Comparison of ENCODE assay signal across 10 mouse cellular contexts in genomic region chr19:5071077-5071476, GRCm38 (mm10). TPM values are rescaled to one million over a fixed set of nuclear protein-coding genes. Genes with fewer than 3 reads are reported as not detected.
DNase-seq lines count a peak whose midpoint lies in the region; ATAC-seq and TF ChIP-seq lines count a peak whose summit lies in the region.
"Had no signal": no experiment of that assay in that cellular context is flagged by ENCODE, and none has a peak within 500 bp of the region (broad histone marks: within the 10 kb centered on the region; RNA-seq: fewer than 3 reads in every experiment).

No protein-coding gene starts in this region.

- peak overlapping the region; percentile 48; the same call in 1 of the 2 replicates for H3K27ac ChIP-seq in heart, embryonic 11.5 days (ENCODE audit: low read depth, low read length)
- peak overlapping the region; percentile 97 for H3K27ac ChIP-seq in embryonic facial prominence, embryonic 11.5 days (replicated peaks; ENCODE audit: low read depth, low read length)
- no peak overlapping the region for H3K27ac ChIP-seq in hindbrain, postnatal 0 days
- no peak overlapping the region for H3K27ac ChIP-seq in midbrain, embryonic 16.5 days (ENCODE audit: low read length)

- H3K9me3 ChIP-seq in heart, embryonic 11.5 days (replicated peaks; ENCODE audit: control insufficient read depth, low read length): no peaks in the 10 kb centered on the region
- no peaks in the 10 kb centered on the region for H3K9me3 ChIP-seq in embryonic facial prominence, embryonic 11.5 days (replicated peaks; ENCODE audit: control insufficient read depth, low read length)
- H3K9me3 ChIP-seq in hindbrain, postnatal 0 days (ENCODE audit: low read length): no peaks in the 10 kb centered on the region
- H3K9me3 ChIP-seq in midbrain, embryonic 16.5 days (replicated peaks; ENCODE audit: control insufficient read depth, low read length, poor library complexity, severe bottlenecking): no peaks in the 10 kb centered on the region
- H3K9me3 ChIP-seq: megakaryocyte, embryonic 14.5 days had no signal

- no peak for ATAC-seq in heart, embryonic 11.5 days (replicated peaks; ENCODE audit: insufficient number of reproducible peaks, low FRiP score, low TSS enrichment)
- no peak; the same call in 1 of the 2 replicates for ATAC-seq in embryonic facial prominence, embryonic 11.5 days (replicated peaks; ENCODE audit: insufficient number of reproducible peaks, low FRiP score, low TSS enrichment, low read depth)
- no peak for ATAC-seq in hindbrain, postnatal 0 days
- ATAC-seq in midbrain, embryonic 16.5 days: no peak

- TF ChIP-seq CTCF in hindbrain, postnatal 0 days (IDR thresholded peaks at IDR 0.05; ENCODE audit: low read depth): no peak

- peak overlapping the region; percentile 47 for H3K4me3 ChIP-seq in heart, embryonic 11.5 days (ENCODE audit: low read depth, low read length)
- H3K4me3 ChIP-seq in embryonic facial prominence, embryonic 11.5 days (ENCODE audit: low read depth, low read length): peak overlapping the region; percentile 35
- peak overlapping the region; percentile 41 for H3K4me3 ChIP-seq in hindbrain, postnatal 0 days (ENCODE audit: low read length)
- peak overlapping the region; percentile 45 for H3K4me3 ChIP-seq in midbrain, embryonic 16.5 days (ENCODE audit: low read depth, low read length)

- DNase-seq in heart, postnatal 14 days: no peak
- no peak for DNase-seq in embryonic facial prominence, embryonic 11.5 days (ENCODE audit: low spot score)
- no peak for DNase-seq in hindbrain, postnatal 0 days (ENCODE audit: low spot score)
- no peak for DNase-seq in adrenal gland, adult 8-10 months
- no peak for DNase-seq in left cerebral cortex, postnatal 25 days (ENCODE audit: low spot score in 2 of 2)
- DNase-seq in urinary bladder, postnatal 10 days (ENCODE audit: low spot score): no peak

- peaks cover 35% of the 10 kb centered on the region for H3K4me1 ChIP-seq in heart, embryonic 11.5 days (ENCODE audit: control insufficient read depth, insufficient read depth, low read length)
- H3K4me1 ChIP-seq in embryonic facial prominence, embryonic 11.5 days (ENCODE audit: control insufficient read depth, insufficient read depth, low read length): peaks cover 20% of the 10 kb centered on the region
- peaks cover 9% of the 10 kb centered on the region; the same call in 1 of the 2 replicates for H3K4me1 ChIP-seq in hindbrain, postnatal 0 days (ENCODE audit: insufficient read depth, low read length)
- H3K4me1 ChIP-seq in midbrain, embryonic 16.5 days (ENCODE audit: control insufficient read depth, insufficient read depth, low read length): peaks cover 16% of the 10 kb centered on the region

- no peaks in the 10 kb centered on the region for H3K36me3 ChIP-seq in heart, embryonic 11.5 days (ENCODE audit: control insufficient read depth, insufficient read depth, low read length)
- H3K36me3 ChIP-seq in embryonic facial prominence, embryonic 11.5 days (replicated peaks; ENCODE audit: control insufficient read depth, insufficient read depth, low read depth, low read length): no peaks in the 10 kb centered on the region
- H3K36me3 ChIP-seq in hindbrain, postnatal 0 days (ENCODE audit: insufficient read depth, low read length): no peaks in the 10 kb centered on the region
- no peaks in the 10 kb centered on the region for H3K36me3 ChIP-seq in midbrain, embryonic 16.5 days (ENCODE audit: control insufficient read depth, insufficient read depth, low read length)

- intact Hi-C loops in heart, postnatal 14 days (cut with DNase I): loop anchor here (5.0 kb wide), 1 partner anchor 54 kb away; no protein-coding TSS in a partner anchor
- intact Hi-C loops in left cerebral cortex, postnatal 25 days (cut with DNase I): loop anchor here (5.0 kb wide), 1 partner anchor 54 kb away; no protein-coding TSS in a partner anchor

- 5% methylated on average over 11 of the region's 11 CpGs for WGBS in heart, embryonic 11.5 days (ENCODE audit: insufficient replicate concordance)
- WGBS in embryonic facial prominence, embryonic 11.5 days: 4% methylated on average over 11 of the region's 11 CpGs
- 15% methylated on average over 11 of the region's 11 CpGs for WGBS in hindbrain, postnatal 0 days
- 6% methylated on average over 11 of the region's 11 CpGs for WGBS in midbrain, embryonic 16.5 days

- H3K9ac ChIP-seq in heart, embryonic 11.5 days (ENCODE audit: low read depth, low read length): peak overlapping the region; percentile 63
- peak overlapping the region; percentile 62 for H3K9ac ChIP-seq in embryonic facial prominence, embryonic 11.5 days (replicated peaks; ENCODE audit: low read length)
- peak overlapping the region; percentile 40; the same call in 1 of the 2 replicates for H3K9ac ChIP-seq in hindbrain, postnatal 0 days (replicated peaks; ENCODE audit: low read length)
- peak overlapping the region; percentile 53 for H3K9ac ChIP-seq in midbrain, embryonic 16.5 days (ENCODE audit: low read depth, low read length)

- H3K4me2 ChIP-seq in heart, embryonic 11.5 days: peak overlapping the region; percentile 94
- peak overlapping the region; percentile 97 for H3K4me2 ChIP-seq in embryonic facial prominence, embryonic 11.5 days (ENCODE audit: low read depth, low read length)
- H3K4me2 ChIP-seq in hindbrain, postnatal 0 days (ENCODE audit: low read depth, low read length): peak overlapping the region; percentile 80
- H3K4me2 ChIP-seq in midbrain, embryonic 16.5 days (ENCODE audit: low read length): peak overlapping the region; percentile 79

- peaks cover 18% of the 10 kb centered on the region for H3K27me3 ChIP-seq in heart, embryonic 11.5 days (ENCODE audit: control insufficient read depth, insufficient read depth, low read length)
- peaks cover 3% of the 10 kb centered on the region for H3K27me3 ChIP-seq in embryonic facial prominence, embryonic 11.5 days (ENCODE audit: control insufficient read depth, insufficient read depth, low read length)
- H3K27me3 ChIP-seq in hindbrain, postnatal 0 days (ENCODE audit: insufficient read depth, low read length): no peaks in the 10 kb centered on the region
- peaks cover 33% of the 10 kb centered on the region for H3K27me3 ChIP-seq in midbrain, embryonic 16.5 days (ENCODE audit: control insufficient read depth, insufficient read depth, low read depth, low read length)

RNA-seq across cellular contexts. Expression of gene Cd248, which starts 3.2 kb away (rescaled TPM):
- polyA plus RNA-seq in heart, embryonic 11.5 days (2014; fragmentation: Nextera tagmentation; extraction: Ambion mirVana): 24.2 and 27.3 TPM in 2 replicates
- 10 to 100 TPM; 21.3 to 23.9 TPM for total RNA-seq in heart, postnatal 14 days (2021)
- polyA plus RNA-seq in embryonic facial prominence, embryonic 11.5 days (2014; fragmentation: Nextera tagmentation; extraction: Ambion mirVana): 43.1 and 48.4 TPM in 2 replicates
- total RNA-seq in hindbrain, postnatal 0 days (2014; rRNA removed): 15.4 and 16.4 TPM in 2 replicates
- 10.7 and 12.5 TPM in 2 replicates for polyA plus RNA-seq in hindbrain, postnatal 0 days (2015; fragmentation: Nextera tagmentation; extraction: Ambion mirVana)
- polyA plus RNA-seq in midbrain, embryonic 16.5 days (2015; fragmentation: Nextera tagmentation; extraction: Ambion mirVana): 16.0 and 16.5 TPM in 2 replicates
- 10 to 100 TPM in 1 of 4 experiments, 1 to 10 TPM in 3; 8.9 to 11.8 (median 9.2) TPM for total RNA-seq in adrenal gland, adult 8-10 months (2022)
- total RNA-seq in left cerebral cortex, postnatal 25 days (2021): 1 to 10 TPM; 4.6 to 5.4 TPM

RNA-seq across cellular contexts. Expression of gene Tmem151a, which starts 14.3 kb away (rescaled TPM):
- polyA plus RNA-seq in heart, embryonic 11.5 days (2014; fragmentation: Nextera tagmentation; extraction: Ambion mirVana): 4.6 and 4.7 TPM in 2 replicates
- 1 to 10 TPM; 2.7 to 2.8 TPM for total RNA-seq in heart, postnatal 14 days (2021)
- 1.8 and 2.1 TPM in 2 replicates for polyA plus RNA-seq in embryonic facial prominence, embryonic 11.5 days (2014; fragmentation: Nextera tagmentation; extraction: Ambion mirVana)
- total RNA-seq in hindbrain, postnatal 0 days (2014; rRNA removed): 68.9 and 76.6 TPM in 2 replicates
- polyA plus RNA-seq in hindbrain, postnatal 0 days (2015; fragmentation: Nextera tagmentation; extraction: Ambion mirVana): 61.0 and 71.5 TPM in 2 replicates
- 22.7 and 31.9 TPM in 2 replicates for polyA plus RNA-seq in midbrain, embryonic 16.5 days (2015; fragmentation: Nextera tagmentation; extraction: Ambion mirVana)
- total RNA-seq in adrenal gland, adult 8-10 months (2022): 1 to 10 TPM; 2.1 to 2.8 (median 2.6) TPM
- 100 to 1,000 TPM; 163 to 164 TPM for total RNA-seq in left cerebral cortex, postnatal 25 days (2021)

RNA-seq across cellular contexts. Expression of gene Yif1a, which starts 17.3 kb away (rescaled TPM):
- 102 and 103 TPM in 2 replicates for polyA plus RNA-seq in heart, embryonic 11.5 days (2014; fragmentation: Nextera tagmentation; extraction: Ambion mirVana)
- total RNA-seq in heart, postnatal 14 days (2021): 10 to 100 TPM; 70.4 to 70.8 TPM
- 62.8 and 75.8 TPM in 2 replicates for polyA plus RNA-seq in embryonic facial prominence, embryonic 11.5 days (2014; fragmentation: Nextera tagmentation; extraction: Ambion mirVana)
- 59.7 and 69.0 TPM in 2 replicates for total RNA-seq in hindbrain, postnatal 0 days (2014; rRNA removed)
- 66.6 and 68.0 TPM in 2 replicates for polyA plus RNA-seq in hindbrain, postnatal 0 days (2015; fragmentation: Nextera tagmentation; extraction: Ambion mirVana)
- 39.8 and 46.6 TPM in 2 replicates for polyA plus RNA-seq in midbrain, embryonic 16.5 days (2015; fragmentation: Nextera tagmentation; extraction: Ambion mirVana)
- 10 to 100 TPM; 58.5 to 79.0 (median 62.9) TPM for total RNA-seq in adrenal gland, adult 8-10 months (2022)
- 10 to 100 TPM; 24.6 to 26.0 TPM for total RNA-seq in left cerebral cortex, postnatal 25 days (2021)

RNA-seq across cellular contexts. Expression of gene Rin1, which starts 20.8 kb away (rescaled TPM):
- 3.0 and 4.3 TPM in 2 replicates for polyA plus RNA-seq in heart, embryonic 11.5 days (2014; fragmentation: Nextera tagmentation; extraction: Ambion mirVana)
- 1 to 10 TPM; 1.8 TPM for total RNA-seq in heart, postnatal 14 days (2021)
- polyA plus RNA-seq in embryonic facial prominence, embryonic 11.5 days (2014; fragmentation: Nextera tagmentation; extraction: Ambion mirVana): 0.99 and 1.2 TPM in 2 replicates
- 0.93 and 2.0 TPM in 2 replicates for total RNA-seq in hindbrain, postnatal 0 days (2014; rRNA removed)
- polyA plus RNA-seq in hindbrain, postnatal 0 days (2015; fragmentation: Nextera tagmentation; extraction: Ambion mirVana): 0.72 and 0.86 TPM in 2 replicates
- polyA plus RNA-seq in midbrain, embryonic 16.5 days (2015; fragmentation: Nextera tagmentation; extraction: Ambion mirVana): 1.5 and 1.8 TPM in 2 replicates
- total RNA-seq in adrenal gland, adult 8-10 months (2022): 1 to 10 TPM; 4.1 to 8.1 (median 7.7) TPM
- 10 to 100 TPM; 92.7 to 93.9 TPM for total RNA-seq in left cerebral cortex, postnatal 25 days (2021)

RNA-seq across cellular contexts. Expression of gene Cnih2, which starts 27.2 kb away (rescaled TPM):
- 8.4 TPM in 2 replicates for polyA plus RNA-seq in heart, embryonic 11.5 days (2014; fragmentation: Nextera tagmentation; extraction: Ambion mirVana)
- total RNA-seq in heart, postnatal 14 days (2021): under 1 TPM in 1 of 2 experiments, not detected in 1; 0.63 TPM
- 48.9 and 54.0 TPM in 2 replicates for polyA plus RNA-seq in embryonic facial prominence, embryonic 11.5 days (2014; fragmentation: Nextera tagmentation; extraction: Ambion mirVana)
- 549 and 573 TPM in 2 replicates for total RNA-seq in hindbrain, postnatal 0 days (2014; rRNA removed)
- 358 and 397 TPM in 2 replicates for polyA plus RNA-seq in hindbrain, postnatal 0 days (2015; fragmentation: Nextera tagmentation; extraction: Ambion mirVana)
- polyA plus RNA-seq in midbrain, embryonic 16.5 days (2015; fragmentation: Nextera tagmentation; extraction: Ambion mirVana): 430 and 432 TPM in 2 replicates
- total RNA-seq in adrenal gland, adult 8-10 months (2022): 1 to 10 TPM; 1.5 to 3.2 (median 2.6) TPM
- 100 to 1,000 TPM; 274 to 282 TPM for total RNA-seq in left cerebral cortex, postnatal 25 days (2021)
- total RNA-seq: gastrocnemius, adult 18-20 months had no signal

Comparison
In these comparisons a context has a peak if more than half of its experiments do, and no peak if none do; other contexts are left out.
1. H3K27ac ChIP-seq: peak in heart, embryonic 11.5 days (single experiment) and embryonic facial prominence, embryonic 11.5 days (single experiment); none in hindbrain, postnatal 0 days (single experiment) and midbrain, embryonic 16.5 days (single experiment).
2. RNA of gene Tmem151a, which starts 14.3 kb away (total RNA-seq): 163 to 164 TPM in left cerebral cortex, postnatal 25 days and 68.9 to 76.6 TPM in hindbrain, postnatal 0 days; 2.7 to 2.8 TPM in heart, postnatal 14 days and 2.1 to 2.8 TPM in adrenal gland, adult 8-10 months; every median in the first group is over 10 times any median in the second.
3. Peak in every context shown above with its lines, with median percentiles within 50 percentile points of each other: H3K4me2 ChIP-seq, H3K4me3 ChIP-seq and H3K9ac ChIP-seq.